Mouse (Mus musculus): ENCODE data around the gene Zfp428. TPM values are rescaled to one million over a fixed set of nuclear protein-coding genes. Genes with fewer than 3 reads are reported as not detected.
A peak's percentile ranks its signal among the peaks of the same experiment; 100 is the strongest.

Zfp428 gene
- total RNA-seq, 1 experiment = 114 TPM

DNA sequence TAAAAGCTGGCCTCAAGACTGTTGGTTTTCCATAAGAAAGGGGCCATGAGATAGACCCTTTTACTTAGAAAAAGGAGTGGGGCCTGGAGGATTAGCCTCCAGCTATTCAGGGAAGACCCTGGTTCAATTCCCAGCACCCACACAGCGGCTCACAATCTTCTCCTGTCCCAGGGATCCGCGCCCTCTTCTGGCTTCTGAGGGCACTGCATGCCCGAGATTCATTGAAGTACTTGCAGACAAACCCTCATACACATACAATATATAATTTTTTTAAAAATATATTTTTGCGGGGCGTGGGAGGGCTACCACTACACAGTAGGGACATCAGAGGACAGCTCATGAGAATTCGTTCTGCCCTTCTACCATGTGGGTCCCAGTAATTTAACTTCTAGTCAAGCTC lies 5.9 kb upstream of the Zfp428 start:
- no peaks in the 10 kb centered on the region for H3K36me3 ChIP-seq (ENCODE audit: control insufficient read depth, insufficient read depth, low read length, poor library complexity, severe bottlenecking)
- no peak overlapping the region for H3K4me3 ChIP-seq (ENCODE audit: insufficient read depth in 1 of 2, low read depth in 1 of 2, low read length in 2 of 2, poor library complexity in 1 of 2, severe bottlenecking in 1 of 2)
- TF ChIP-seq ZC3H11A (IDR thresholded peaks at IDR 0.05; ENCODE audit: borderline replicate concordance, low read depth, low read length) (no peak), HCFC1 (IDR thresholded peaks at IDR 0.05; ENCODE audit: borderline replicate concordance, insufficient read depth, low read length) (no peak), CHD2 (IDR thresholded peaks at IDR 0.05; ENCODE audit: low read depth, low read length) (no peak), ZNF384 (IDR thresholded peaks at IDR 0.05; ENCODE audit: low read depth, low read length) (no peak), MAFK (IDR thresholded peaks at IDR 0.05; ENCODE audit: insufficient read depth, low read depth, low read length) (no peak)
- H3K9ac ChIP-seq (ENCODE audit: insufficient read depth, low read depth, low read length, poor library complexity, severe bottlenecking) = no peak overlapping the region
- H3K4me1 ChIP-seq (ENCODE audit: control insufficient read depth in 2 of 2, insufficient read depth in 2 of 2, low read length in 2 of 2, poor library complexity in 1 of 2) = peaks cover 3 to 28% of the 10 kb centered on the region in 2 experiments; a peak in 3 of 4 replicates
- in situ Hi-C loops (cut with MboI; ENCODE audit: low sequenced_read_pairs in 2 of 2, unreplicated experiment in 2 of 2) = loop anchor here in 1 of 2 experiments (25.0 kb wide), 1 partner anchor 89 kb away; no protein-coding TSS in a partner anchor
- H3K9me3 ChIP-seq (ENCODE audit: control insufficient read depth, insufficient read depth, low read depth, low read length) = no peaks in the 10 kb centered on the region
- H3K27ac ChIP-seq (ENCODE audit: insufficient read depth, low read depth, low read length, poor library complexity, severe bottlenecking) = no peak overlapping the region
- DNase-seq (ENCODE audit: low read depth, low spot score) = peak; percentile 75

DNA sequence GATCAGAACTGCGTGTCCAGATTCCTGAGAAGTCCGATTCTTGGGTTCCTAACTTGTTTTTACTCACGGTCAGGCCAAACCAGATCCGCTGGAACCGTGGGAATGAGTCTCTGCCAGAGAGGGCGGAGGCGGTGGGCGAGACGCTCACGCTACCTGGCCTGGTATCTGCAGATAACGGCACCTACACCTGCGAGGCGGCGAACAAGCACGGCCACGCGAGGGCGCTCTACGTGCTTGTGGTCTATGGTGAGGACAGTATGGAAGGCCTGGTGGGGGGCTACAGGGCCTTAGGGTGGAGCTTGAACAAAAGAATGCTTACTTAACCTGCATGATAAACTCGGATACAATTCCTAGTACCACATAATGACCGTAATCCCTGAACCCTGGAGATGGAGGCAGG lies 5.3 kb upstream of the Zfp428 start:
- TF ChIP-seq CHD2 (IDR thresholded peaks at IDR 0.05; ENCODE audit: low read depth, low read length) = no peak
- TF ChIP-seq ZC3H11A (IDR thresholded peaks at IDR 0.05; ENCODE audit: borderline replicate concordance, low read depth, low read length) = no peak
- TF ChIP-seq HCFC1 (IDR thresholded peaks at IDR 0.05; ENCODE audit: borderline replicate concordance, insufficient read depth, low read length) = no peak
- TF ChIP-seq MAFK (IDR thresholded peaks at IDR 0.05; ENCODE audit: insufficient read depth, low read depth, low read length) = no peak
- TF ChIP-seq ZNF384 (IDR thresholded peaks at IDR 0.05; ENCODE audit: low read depth, low read length) = no peak
- in situ Hi-C loops (cut with MboI; ENCODE audit: low sequenced_read_pairs in 2 of 2, unreplicated experiment in 2 of 2) = loop anchor here in 1 of 2 experiments (25.0 kb wide), 1 partner anchor 89 kb away; no protein-coding TSS in a partner anchor
- Histone ChIP-seq H3K9ac (ENCODE audit: insufficient read depth, low read depth, low read length, poor library complexity, severe bottlenecking) (no peak overlapping the region), H3K9me3 (ENCODE audit: control insufficient read depth, insufficient read depth, low read depth, low read length) (no peaks in the 10 kb centered on the region), H3K27ac (ENCODE audit: insufficient read depth, low read depth, low read length, poor library complexity, severe bottlenecking) (no peak overlapping the region), H3K4me3 (ENCODE audit: insufficient read depth in 1 of 2, low read depth in 1 of 2, low read length in 2 of 2, poor library complexity in 1 of 2, severe bottlenecking in 1 of 2) (no peak overlapping the region), H3K36me3 (ENCODE audit: control insufficient read depth, insufficient read depth, low read length, poor library complexity, severe bottlenecking) (no peaks in the 10 kb centered on the region), H3K4me1 (ENCODE audit: control insufficient read depth in 2 of 2, insufficient read depth in 2 of 2, low read length in 2 of 2, poor library complexity in 1 of 2) (peaks cover 3 to 28% of the 10 kb centered on the region in 2 experiments; a peak in 3 of 4 replicates)
- no peak for DNase-seq (ENCODE audit: low read depth, low spot score)

DNA sequence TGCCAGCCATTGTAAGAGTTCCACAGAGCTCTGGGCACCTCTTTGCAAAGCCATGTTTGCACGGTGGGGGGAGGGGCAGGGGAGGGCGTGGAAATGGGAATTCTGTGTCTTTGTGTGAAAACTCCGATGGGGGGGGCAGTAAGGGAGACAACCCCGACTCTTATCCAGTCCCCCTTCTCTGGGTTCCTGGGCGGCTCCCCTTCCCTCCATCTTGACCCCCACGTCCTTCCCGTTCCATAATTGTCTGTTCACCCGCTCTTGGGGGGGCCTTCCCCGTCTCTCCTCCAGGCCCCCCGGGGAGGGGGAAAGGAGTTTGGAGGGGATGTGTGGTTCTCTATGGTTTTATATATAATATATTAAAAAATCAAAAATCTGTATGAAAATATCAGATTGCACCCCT lies 2.8 kb upstream of the Zfp428 start:
- no peak overlapping the region for H3K4me3 ChIP-seq (ENCODE audit: insufficient read depth in 1 of 2, low read depth in 1 of 2, low read length in 2 of 2, poor library complexity in 1 of 2, severe bottlenecking in 1 of 2)
- H3K9ac ChIP-seq (ENCODE audit: insufficient read depth, low read depth, low read length, poor library complexity, severe bottlenecking) = no peak overlapping the region
- no peaks in the 10 kb centered on the region for H3K36me3 ChIP-seq (ENCODE audit: control insufficient read depth, insufficient read depth, low read length, poor library complexity, severe bottlenecking)
- H3K27ac ChIP-seq (ENCODE audit: insufficient read depth, low read depth, low read length, poor library complexity, severe bottlenecking) = peak overlapping the region; percentile 38; the same call in 1 of the 2 replicates
- TF ChIP-seq MAFK (IDR thresholded peaks at IDR 0.05; ENCODE audit: insufficient read depth, low read depth, low read length) = no peak
- no peak for TF ChIP-seq ZC3H11A (IDR thresholded peaks at IDR 0.05; ENCODE audit: borderline replicate concordance, low read depth, low read length)
- no peak for TF ChIP-seq HCFC1 (IDR thresholded peaks at IDR 0.05; ENCODE audit: borderline replicate concordance, insufficient read depth, low read length)
- TF ChIP-seq CHD2 (IDR thresholded peaks at IDR 0.05; ENCODE audit: low read depth, low read length) = no peak
- TF ChIP-seq ZNF384 (IDR thresholded peaks at IDR 0.05; ENCODE audit: low read depth, low read length) = no peak
- no peaks in the 10 kb centered on the region for H3K9me3 ChIP-seq (ENCODE audit: control insufficient read depth, insufficient read depth, low read depth, low read length)
- in situ Hi-C loops (cut with MboI; ENCODE audit: low sequenced_read_pairs in 2 of 2, unreplicated experiment in 2 of 2) = loop anchor here in 1 of 2 experiments (25.0 kb wide), 1 partner anchor 92 kb away; no protein-coding TSS in a partner anchor
- DNase-seq (ENCODE audit: low read depth, low spot score) = no peak
- peaks cover 3 to 28% of the 10 kb centered on the region in 2 experiments; a peak in 3 of 4 replicates for H3K4me1 ChIP-seq (ENCODE audit: control insufficient read depth in 2 of 2, insufficient read depth in 2 of 2, low read length in 2 of 2, poor library complexity in 1 of 2)

DNA sequence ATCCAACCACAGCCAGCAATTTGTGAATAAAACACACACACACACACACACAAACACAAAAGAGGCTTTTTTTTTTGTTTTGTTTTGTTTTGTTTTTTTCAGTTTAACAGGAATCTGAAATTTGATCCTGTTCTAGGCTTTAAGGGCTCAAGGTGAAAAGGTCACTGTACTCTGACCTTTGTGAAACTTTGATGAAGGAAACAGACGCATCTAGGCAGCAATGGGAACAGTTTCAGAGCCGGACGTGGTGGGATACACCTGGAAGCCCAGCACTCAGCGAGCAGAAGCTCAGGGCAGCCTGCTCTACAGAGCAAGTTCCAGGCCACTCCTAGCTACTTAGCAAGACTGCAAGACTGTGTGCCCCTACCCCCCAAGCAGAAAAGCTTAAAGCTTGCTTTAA lies 1.9 kb upstream of the Zfp428 start:
- peak overlapping the region; percentile 27; the same call in 1 of the 2 replicates for H3K9ac ChIP-seq (ENCODE audit: insufficient read depth, low read depth, low read length, poor library complexity, severe bottlenecking)
- H3K36me3 ChIP-seq (ENCODE audit: control insufficient read depth, insufficient read depth, low read length, poor library complexity, severe bottlenecking) = no peaks in the 10 kb centered on the region
- peaks cover 3 to 23% of the 10 kb centered on the region in 2 experiments; a peak in 3 of 4 replicates for H3K4me1 ChIP-seq (ENCODE audit: control insufficient read depth in 2 of 2, insufficient read depth in 2 of 2, low read length in 2 of 2, poor library complexity in 1 of 2)
- H3K27ac ChIP-seq (ENCODE audit: insufficient read depth, low read depth, low read length, poor library complexity, severe bottlenecking) = peak overlapping the region; percentile 88; the same call in 1 of the 2 replicates
- in situ Hi-C loops (cut with MboI; ENCODE audit: low sequenced_read_pairs in 2 of 2, unreplicated experiment in 2 of 2) = loop anchor here in 1 of 2 experiments (25.0 kb wide), 1 partner anchor 93 kb away; no protein-coding TSS in a partner anchor
- TF ChIP-seq CHD2 (IDR thresholded peaks at IDR 0.05; ENCODE audit: low read depth, low read length) (0 out of 2 replicates have a peak, but pooled peaks have one; percentile 16), MAFK (IDR thresholded peaks at IDR 0.05; ENCODE audit: insufficient read depth, low read depth, low read length) (no peak), ZNF384 (IDR thresholded peaks at IDR 0.05; ENCODE audit: low read depth, low read length) (peak; percentile 70), HCFC1 (IDR thresholded peaks at IDR 0.05; ENCODE audit: borderline replicate concordance, insufficient read depth, low read length) (no peak)
- H3K4me3 ChIP-seq (ENCODE audit: insufficient read depth in 1 of 2, low read depth in 1 of 2, low read length in 2 of 2, poor library complexity in 1 of 2, severe bottlenecking in 1 of 2) = peak overlapping the region in 1 of 2 experiments; percentile 19; a peak in 1 of 4 replicates
- H3K9me3 ChIP-seq (ENCODE audit: control insufficient read depth, insufficient read depth, low read depth, low read length) = no peaks in the 10 kb centered on the region
- no peak for DNase-seq (ENCODE audit: low read depth, low spot score)

Data from ES-E14 (cell line).